Mouse (Mus musculus): Measurements from ENCODE around the gene Pxt1.

- no peak for TF ChIP-seq POLR2AphosphoS2 (IDR thresholded peaks at IDR 0.05; ENCODE audit: insufficient read length, low read depth)
- TF ChIP-seq POLR2A (IDR thresholded peaks at IDR 0.05; ENCODE audit: insufficient read length, low read depth) = no peak
- TF ChIP-seq MYOG (IDR thresholded peaks at IDR 0.05; ENCODE audit: control insufficient read depth in 1 of 3, insufficient read depth in 1 of 3, insufficient read length in 2 of 3, low read depth in 2 of 3) = no peak
- no peak for TF ChIP-seq CEBPB (IDR thresholded peaks at IDR 0.05; ENCODE audit: insufficient read depth, poor library complexity, severe bottlenecking)
- no peak for TF ChIP-seq TCF12 (IDR thresholded peaks at IDR 0.05; ENCODE audit: insufficient read depth, poor library complexity, severe bottlenecking)
- TF ChIP-seq MAX (IDR thresholded peaks at IDR 0.05; ENCODE audit: low read depth) = no peak
- no peak for TF ChIP-seq TCF3 (IDR thresholded peaks at IDR 0.05; ENCODE audit: insufficient read length, low read depth)
These were observed 16.6 kb downstream of the Pxt1 start for GRCm38 (mm10) chr17:28926866-28927635.

Data from myocyte (in vitro differentiated cells).